ENCODE assay signal across 14 mouse cellular contexts in genomic region chr12:53623793-53624192, GRCm38 (mm10).
DNase-seq lines count a peak whose midpoint lies in the region; ATAC-seq and TF ChIP-seq lines count a peak whose summit lies in the region.
"Had no signal": no experiment of that assay in that cellular context is flagged by ENCODE, and none has a peak within 500 bp of the region (broad histone marks: within the 10 kb centered on the region; RNA-seq: fewer than 3 reads in every experiment).

No protein-coding gene starts in this region.

- peak; percentile 13 for DNase-seq in kidney, postnatal 0 days (ENCODE audit: low spot score)
- no peak for DNase-seq in kidney, postnatal 25 days
- no peak for DNase-seq in spleen, postnatal 14 days (ENCODE audit: low spot score in 2 of 2)
- DNase-seq in heart, postnatal 25 days (ENCODE audit: low spot score): no peak
- no peak for DNase-seq in liver, postnatal 0 days
- DNase-seq: cerebellum, adult 11 months; lung, postnatal 10 days; right cerebral cortex, postnatal 25 days had no signal

- TF ChIP-seq EP300 in liver, postnatal 0 days (IDR thresholded peaks at IDR 0.05; ENCODE audit: low read depth): no peak

- H3K9ac ChIP-seq in kidney, postnatal 0 days (ENCODE audit: low read depth, low read length): no peak overlapping the region
- H3K9ac ChIP-seq in forebrain, embryonic 15.5 days (replicated peaks): no peak overlapping the region
- H3K9ac ChIP-seq in limb, embryonic 12.5 days (replicated peaks): no peak overlapping the region
- no peak overlapping the region for H3K9ac ChIP-seq in neural tube, embryonic 15.5 days (replicated peaks)
- H3K9ac ChIP-seq in liver, postnatal 0 days (replicated peaks): no peak overlapping the region
- H3K9ac ChIP-seq: embryonic facial prominence, embryonic 12.5 days; limb, embryonic 15.5 days had no signal

- no peaks in the 10 kb centered on the region for H3K4me1 ChIP-seq in kidney, postnatal 0 days (replicated peaks; ENCODE audit: insufficient read depth, low read length)
- peaks cover 30% of the 10 kb centered on the region for H3K4me1 ChIP-seq in forebrain, embryonic 15.5 days
- peaks cover 41% of the 10 kb centered on the region for H3K4me1 ChIP-seq in limb, embryonic 12.5 days (replicated peaks)
- H3K4me1 ChIP-seq in neural tube, embryonic 15.5 days: peaks cover 18% of the 10 kb centered on the region
- H3K4me1 ChIP-seq in liver, postnatal 0 days (ENCODE audit: insufficient read depth): no peaks in the 10 kb centered on the region

- H3K27ac ChIP-seq in kidney, postnatal 0 days: no peak overlapping the region
- H3K27ac ChIP-seq in forebrain, embryonic 15.5 days (replicated peaks): peak overlapping the region; percentile 72
- H3K27ac ChIP-seq in limb, embryonic 12.5 days: peak overlapping the region; percentile 69; the same call in 1 of the 2 replicates
- peak overlapping the region; percentile 45; the same call in 1 of the 2 replicates for H3K27ac ChIP-seq in neural tube, embryonic 15.5 days (replicated peaks)
- no peak overlapping the region for H3K27ac ChIP-seq in liver, postnatal 0 days (ENCODE audit: low read depth)
- H3K27ac ChIP-seq: embryonic facial prominence, embryonic 12.5 days; limb, embryonic 15.5 days had no signal

- H3K36me3 ChIP-seq in kidney, postnatal 0 days (ENCODE audit: insufficient read depth, low read length): no peaks in the 10 kb centered on the region
- H3K36me3 ChIP-seq in forebrain, embryonic 15.5 days: no peaks in the 10 kb centered on the region
- H3K36me3 ChIP-seq in limb, embryonic 12.5 days: no peaks in the 10 kb centered on the region
- H3K36me3 ChIP-seq in neural tube, embryonic 15.5 days: no peaks in the 10 kb centered on the region
- H3K36me3 ChIP-seq in liver, postnatal 0 days (replicated peaks; ENCODE audit: insufficient read depth, low read length): no peaks in the 10 kb centered on the region
- H3K36me3 ChIP-seq: embryonic facial prominence, embryonic 12.5 days; limb, embryonic 15.5 days had no signal

- no peak for ATAC-seq in kidney, postnatal 0 days (replicated peaks; ENCODE audit: low FRiP score, low read depth)
- peak; percentile 77 for ATAC-seq in forebrain, embryonic 15.5 days (replicated peaks)
- peak; percentile 57; the same call in 1 of the 2 replicates for ATAC-seq in limb, embryonic 12.5 days (ENCODE audit: insufficient number of reproducible peaks, insufficient read depth, low FRiP score, low TSS enrichment, low read depth)
- no peak for ATAC-seq in neural tube, embryonic 15.5 days (ENCODE audit: low FRiP score)
- no peak for ATAC-seq in liver, postnatal 0 days

- H3K4me2 ChIP-seq in kidney, postnatal 0 days (ENCODE audit: low read length): 0 out of 2 replicates have a peak overlapping the region, but pooled peaks have one; percentile 15
- H3K4me2 ChIP-seq in forebrain, embryonic 15.5 days (replicated peaks): peak overlapping the region; percentile 10
- H3K4me2 ChIP-seq in limb, embryonic 12.5 days: peak overlapping the region; percentile 48
- H3K4me2 ChIP-seq in neural tube, embryonic 15.5 days: 0 out of 2 replicates have a peak overlapping the region, but pooled peaks have one; percentile 16
- H3K4me2 ChIP-seq in liver, postnatal 0 days (ENCODE audit: low read depth, low read length): no peak overlapping the region
- H3K4me2 ChIP-seq: embryonic facial prominence, embryonic 12.5 days; heart, embryonic 11.5 days; limb, embryonic 15.5 days had no signal

- no peaks in the 10 kb centered on the region for H3K27me3 ChIP-seq in kidney, postnatal 0 days (ENCODE audit: insufficient read depth, low read length)
- H3K27me3 ChIP-seq in forebrain, embryonic 15.5 days: no peaks in the 10 kb centered on the region
- peaks cover 10% of the 10 kb centered on the region; the same call in 1 of the 2 replicates for H3K27me3 ChIP-seq in limb, embryonic 12.5 days
- H3K27me3 ChIP-seq in neural tube, embryonic 15.5 days (replicated peaks): no peaks in the 10 kb centered on the region
- no peaks in the 10 kb centered on the region for H3K27me3 ChIP-seq in liver, postnatal 0 days (ENCODE audit: insufficient read depth, low read length)
- H3K27me3 ChIP-seq: embryonic facial prominence, embryonic 12.5 days; limb, embryonic 15.5 days had no signal

- intact Hi-C loops in heart, postnatal 25 days (cut with DNase I): no loop called here

- TF ChIP-seq CTCF in kidney, postnatal 0 days (IDR thresholded peaks at IDR 0.05; ENCODE audit: low read depth): no peak
- TF ChIP-seq CTCF in liver, postnatal 0 days (IDR thresholded peaks at IDR 0.05; ENCODE audit: low read depth): no peak

- 16% methylated on average over 9 of the region's 9 CpGs for WGBS in kidney, postnatal 0 days
- 7% methylated on average over 9 of the region's 9 CpGs for WGBS in forebrain, embryonic 15.5 days
- 16% methylated on average over 9 of the region's 9 CpGs for WGBS in limb, embryonic 12.5 days
- WGBS in neural tube, embryonic 15.5 days: 2% methylated on average over 9 of the region's 9 CpGs
- 66% methylated on average over 9 of the region's 9 CpGs for WGBS in liver, postnatal 0 days (ENCODE audit: insufficient replicate concordance)

- H3K9me3 ChIP-seq in kidney, postnatal 0 days (replicated peaks; ENCODE audit: low read length): no peaks in the 10 kb centered on the region
- H3K9me3 ChIP-seq in forebrain, embryonic 15.5 days: no peaks in the 10 kb centered on the region
- H3K9me3 ChIP-seq in limb, embryonic 12.5 days: no peaks in the 10 kb centered on the region
- no peaks in the 10 kb centered on the region for H3K9me3 ChIP-seq in neural tube, embryonic 15.5 days (replicated peaks)
- H3K9me3 ChIP-seq in liver, postnatal 0 days (ENCODE audit: low read length): no peaks in the 10 kb centered on the region
- H3K9me3 ChIP-seq: embryonic facial prominence, embryonic 12.5 days; limb, embryonic 15.5 days had no signal

- H3K4me3 ChIP-seq in kidney, postnatal 0 days (replicated peaks; ENCODE audit: low read depth, low read length): no peak overlapping the region
- no peak overlapping the region for H3K4me3 ChIP-seq in forebrain, embryonic 15.5 days
- no peak overlapping the region for H3K4me3 ChIP-seq in limb, embryonic 12.5 days (replicated peaks)
- no peak overlapping the region for H3K4me3 ChIP-seq in neural tube, embryonic 15.5 days (replicated peaks)
- H3K4me3 ChIP-seq in liver, postnatal 0 days (ENCODE audit: low read depth, low read length): no peak overlapping the region
- H3K4me3 ChIP-seq: embryonic facial prominence, embryonic 12.5 days; limb, embryonic 15.5 days had no signal

Comparison
In these comparisons a context has a peak if more than half of its experiments do, and no peak if none do; other contexts are left out.
1. ATAC-seq: peak in forebrain, embryonic 15.5 days (single experiment) and limb, embryonic 12.5 days (single experiment); none in kidney, postnatal 0 days (single experiment), neural tube, embryonic 15.5 days (single experiment) and liver, postnatal 0 days (single experiment).
2. H3K27ac ChIP-seq: peak in forebrain, embryonic 15.5 days (single experiment), limb, embryonic 12.5 days (single experiment) and neural tube, embryonic 15.5 days (single experiment); none in kidney, postnatal 0 days (single experiment) and liver, postnatal 0 days (single experiment).